Mouse (Mus musculus) macrophage (primary cell): Measurements from ENCODE around the gene Ipo13. TPM values are rescaled to one million over a fixed set of nuclear protein-coding genes. Genes with fewer than 3 reads are reported as not detected.

Source experiments
- H3K27ac ChIP-seq: fragments of 350-480 bp; formaldehyde crosslinking; 2 replicates; pipeline ENCODE4 v1.9.0; 2021
- H3K36me3 ChIP-seq: fragments of 350-480 bp; formaldehyde crosslinking; 2 replicates; pipeline ENCODE4 v1.9.0; 2021; ENCODE audit errors: inconsistent target
- H3K4me3 ChIP-seq: fragments of 350-480 bp; formaldehyde crosslinking; 2 replicates; pipeline ENCODE4 v1.9.0; 2021; ENCODE audit errors: inconsistent target
- H3K79me2 ChIP-seq: fragments of 350-480 bp; formaldehyde crosslinking; 2 replicates; pipeline ENCODE4 v1.9.0; 2021; ENCODE audit errors: inconsistent target
- WGBS: methylation state at CpG from one replicate; pipeline ENCODE4 v1.1.7; 2026; ENCODE audit warnings: inconsistent platforms; ENCODE audit not compliant: missing documents; 5-methylcytosine and 5-hydroxymethylcytosine counted together
- polyA plus RNA-seq: library from polyadenylated mRNA; stranded (reverse); fragments of 250-400 nt; gene quantifications from 3 replicates; pipeline ENCODE4 v1.2.4, GENCODE M21; 2018; ENCODE audit warnings: inconsistent platforms

The Ipo13 gene
- polyA plus RNA-seq, 1 experiment from 2014 or later: 17.2 TPM

DNA sequence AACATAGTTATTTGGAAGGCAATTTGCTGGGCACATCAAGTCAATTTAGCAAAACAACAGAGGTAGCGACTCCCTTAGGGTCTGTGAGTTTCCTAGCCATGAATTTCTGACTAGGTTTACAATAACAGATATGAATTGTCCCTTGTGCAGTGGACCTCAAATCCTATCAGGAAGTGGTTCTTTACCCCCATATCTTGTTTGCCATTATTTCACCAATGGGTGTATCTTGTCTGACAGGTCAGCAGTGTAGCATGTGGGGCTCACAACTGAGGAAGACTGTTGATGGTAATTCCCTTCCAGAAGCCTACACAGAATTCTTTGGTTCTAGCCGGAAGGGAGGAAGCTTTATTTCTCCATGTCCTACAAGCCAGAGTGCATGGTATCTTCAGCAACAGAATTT lies 6.6 kb upstream of the Ipo13 start:
- 100% methylated on average over 2 of the region's 2 CpGs for WGBS
- Histone ChIP-seq H3K79me2 (no peaks in the 10 kb centered on the region), H3K4me3 (no peak overlapping the region), H3K27ac (no peak overlapping the region), H3K36me3 (no peaks in the 10 kb centered on the region)

DNA sequence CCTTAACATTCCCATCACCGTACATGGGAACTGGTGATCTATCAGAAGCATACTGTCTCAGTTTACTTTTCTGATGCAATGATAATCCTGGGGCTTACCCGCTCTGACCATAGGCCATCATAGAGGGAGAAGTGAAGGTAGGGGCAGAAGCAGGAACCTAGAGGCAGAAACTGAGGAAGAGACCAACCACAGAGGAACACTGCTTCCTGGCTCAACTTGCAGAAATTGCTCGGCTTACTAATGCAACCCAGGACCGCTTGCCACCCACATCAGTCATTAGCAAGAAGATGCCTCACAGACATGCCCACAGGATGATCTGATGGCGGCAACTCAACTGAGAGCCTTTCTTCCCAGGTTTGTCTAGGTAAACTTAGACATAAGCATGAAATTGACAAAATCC lies 4.0 kb upstream of the Ipo13 start:
- peaks cover 10% of the 10 kb centered on the region for H3K79me2 ChIP-seq
- no peak overlapping the region for H3K4me3 ChIP-seq
- H3K27ac ChIP-seq: peak overlapping the region; percentile 5
- 10% methylated on average over 5 of the region's 5 CpGs for WGBS
- no peaks in the 10 kb centered on the region for H3K36me3 ChIP-seq

DNA sequence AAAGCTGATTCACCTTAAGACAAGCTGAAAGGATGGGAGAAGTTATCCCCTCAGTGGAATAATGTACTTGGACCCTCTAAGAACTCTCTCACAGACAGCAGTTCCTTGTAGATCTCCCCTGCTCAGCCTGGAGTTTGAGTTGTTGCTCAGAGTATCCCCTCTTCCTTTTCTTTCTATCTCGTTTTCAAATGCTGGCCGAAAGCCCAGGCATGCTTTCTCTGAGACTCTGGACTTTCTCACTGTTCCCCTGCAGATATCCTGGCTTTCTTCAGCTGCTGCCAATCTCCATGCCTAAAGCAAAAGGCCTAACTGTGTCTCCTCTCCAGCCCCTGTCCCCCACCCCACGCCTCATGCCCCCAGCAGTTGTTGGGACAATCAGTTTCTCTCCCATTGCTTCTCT lies 3.5 kb upstream of the Ipo13 start:
- peak overlapping the region; percentile 5 for H3K27ac ChIP-seq

DNA sequence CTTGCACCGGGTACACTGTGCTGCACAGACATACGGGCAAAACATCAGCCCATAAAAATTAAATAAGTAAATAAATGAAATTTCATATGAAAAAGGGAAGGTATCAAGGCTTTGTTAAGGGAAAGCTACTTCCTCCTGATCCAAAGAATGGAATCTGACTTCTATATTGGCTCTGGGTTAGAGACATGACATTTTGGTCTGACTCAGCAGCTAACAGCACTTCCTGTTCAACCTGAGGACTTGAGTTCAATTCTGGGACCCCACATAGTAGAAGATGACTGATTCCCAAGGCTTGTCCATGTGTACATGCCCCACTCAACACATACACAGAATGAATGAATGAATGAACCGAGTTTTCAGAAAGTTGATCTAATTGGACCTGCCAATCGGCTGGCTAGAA lies 3.0 kb upstream of the Ipo13 start:
- 95% methylated on average over 4 of the region's 4 CpGs for whole genome bisulfite sequencing
- no peaks in the 10 kb centered on the region for H3K36me3 ChIP-seq
- H3K4me3 ChIP-seq: no peak overlapping the region
- H3K27ac ChIP-seq: peak overlapping the region; percentile 80; the same call in 1 of the 2 replicates
- peaks cover 19% of the 10 kb centered on the region for H3K79me2 ChIP-seq

More for the DNA sequence above, 3.5 kb upstream of the Ipo13 start:
- Histone ChIP-seq H3K4me3 (no peak overlapping the region), H3K79me2 (peaks cover 15% of the 10 kb centered on the region), H3K36me3 (no peaks in the 10 kb centered on the region)
- 47% methylated on average over 3 of the region's 3 CpGs for WGBS

DNA sequence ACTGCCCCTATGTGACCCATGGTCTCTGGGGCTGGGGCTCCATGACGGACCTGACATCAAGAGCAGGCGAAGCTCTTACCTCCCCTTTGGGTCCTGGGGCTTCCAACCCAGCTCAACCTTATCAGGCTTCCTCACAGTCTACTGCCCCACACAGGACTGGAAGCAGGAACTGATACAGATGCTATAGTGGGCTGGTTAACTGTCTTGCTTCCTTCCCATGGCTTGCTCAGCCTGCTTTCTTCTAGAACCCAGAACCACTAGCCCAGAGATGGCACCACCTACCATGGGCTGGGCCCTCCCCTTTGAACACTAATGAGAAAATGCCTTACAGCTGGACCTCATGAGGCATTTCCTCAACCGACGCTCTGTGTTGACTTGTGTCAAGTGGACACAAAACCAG lies 2.6 kb upstream of the Ipo13 start:
- Histone ChIP-seq H3K36me3 (no peaks in the 10 kb centered on the region), H3K27ac (peak overlapping the region; percentile 80), H3K79me2 (peaks cover 23% of the 10 kb centered on the region), H3K4me3 (no peak overlapping the region)
- 93% methylated on average over 4 of the region's 4 CpGs for WGBS

DNA sequence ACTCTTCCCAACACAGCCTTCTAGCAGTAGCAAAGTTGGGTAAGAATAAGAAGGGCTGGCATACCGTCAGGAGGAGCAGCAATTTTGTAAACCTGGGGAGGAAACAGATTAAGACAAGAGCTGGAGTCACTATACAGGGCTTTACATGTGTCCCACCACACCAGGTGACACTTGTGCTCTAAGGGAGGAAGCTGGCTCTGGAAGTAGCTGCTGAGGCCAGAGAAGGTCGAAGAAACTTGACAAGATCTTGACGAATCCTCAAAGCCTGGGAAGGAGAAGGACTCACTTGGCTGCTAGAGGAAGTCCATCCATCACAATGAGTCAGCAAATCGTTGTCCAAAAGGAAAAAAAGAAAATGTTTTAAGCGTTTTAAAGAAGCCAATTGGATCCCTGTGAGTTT lies 1.6 kb upstream of the Ipo13 start:
- Histone ChIP-seq H3K4me3 (no peak overlapping the region; the same call in 1 of the 2 replicates), H3K36me3 (peaks cover 7% of the 10 kb centered on the region; the same call in 1 of the 2 replicates), H3K27ac (peak overlapping the region; percentile 80), H3K79me2 (peaks cover 33% of the 10 kb centered on the region)
- whole genome bisulfite sequencing: 27% methylated on average over 5 of the region's 5 CpGs

- peaks cover 41% of the 10 kb centered on the region for H3K79me2 ChIP-seq
- peaks cover 9% of the 10 kb centered on the region for H3K36me3 ChIP-seq
- peak overlapping the region; percentile 80 for H3K27ac ChIP-seq
- peak overlapping the region; percentile 97 for H3K4me3 ChIP-seq
- WGBS: 0% methylated on average over 19 of the region's 19 CpGs
Observed at GRCm38 (mm10) chr4:117915489-117916105, 798 bp upstream of the Ipo13 start.

- WGBS: 25% methylated on average over 8 of the region's 8 CpGs
- H3K4me3 ChIP-seq: peak overlapping the region; percentile 97
- H3K36me3 ChIP-seq: peaks cover 9% of the 10 kb centered on the region
- H3K79me2 ChIP-seq: peaks cover 48% of the 10 kb centered on the region
- H3K27ac ChIP-seq: peak overlapping the region; percentile 80; the same call in 1 of the 2 replicates
Observed at GRCm38 (mm10) chr4:117914031-117914430, 768 bp downstream of the Ipo13 start.

- WGBS: 83% methylated on average over 3 of the region's 3 CpGs
- H3K27ac ChIP-seq: no peak overlapping the region
- peaks cover 9% of the 10 kb centered on the region for H3K36me3 ChIP-seq
- H3K4me3 ChIP-seq: no peak overlapping the region
- H3K79me2 ChIP-seq: peaks cover 52% of the 10 kb centered on the region
Observed at GRCm38 (mm10) chr4:117913421-117913820, 1.4 kb downstream of the Ipo13 start.

- WGBS: 94% methylated on average over 7 of the region's 7 CpGs
- H3K4me3 ChIP-seq: no peak overlapping the region
- peaks cover 54% of the 10 kb centered on the region for H3K79me2 ChIP-seq
- H3K27ac ChIP-seq: no peak overlapping the region
- H3K36me3 ChIP-seq: peaks cover 9% of the 10 kb centered on the region
Observed at GRCm38 (mm10) chr4:117912685-117913273, 2.0 kb downstream of the Ipo13 start.

- no peak overlapping the region for H3K4me3 ChIP-seq
- no peak overlapping the region for H3K27ac ChIP-seq
- 95% methylated on average over 13 of the region's 13 CpGs for WGBS
- peaks cover 60% of the 10 kb centered on the region for H3K79me2 ChIP-seq
- H3K36me3 ChIP-seq: peaks cover 9% of the 10 kb centered on the region
Observed at GRCm38 (mm10) chr4:117912131-117912561, 2.7 kb downstream of the Ipo13 start.

DNA sequence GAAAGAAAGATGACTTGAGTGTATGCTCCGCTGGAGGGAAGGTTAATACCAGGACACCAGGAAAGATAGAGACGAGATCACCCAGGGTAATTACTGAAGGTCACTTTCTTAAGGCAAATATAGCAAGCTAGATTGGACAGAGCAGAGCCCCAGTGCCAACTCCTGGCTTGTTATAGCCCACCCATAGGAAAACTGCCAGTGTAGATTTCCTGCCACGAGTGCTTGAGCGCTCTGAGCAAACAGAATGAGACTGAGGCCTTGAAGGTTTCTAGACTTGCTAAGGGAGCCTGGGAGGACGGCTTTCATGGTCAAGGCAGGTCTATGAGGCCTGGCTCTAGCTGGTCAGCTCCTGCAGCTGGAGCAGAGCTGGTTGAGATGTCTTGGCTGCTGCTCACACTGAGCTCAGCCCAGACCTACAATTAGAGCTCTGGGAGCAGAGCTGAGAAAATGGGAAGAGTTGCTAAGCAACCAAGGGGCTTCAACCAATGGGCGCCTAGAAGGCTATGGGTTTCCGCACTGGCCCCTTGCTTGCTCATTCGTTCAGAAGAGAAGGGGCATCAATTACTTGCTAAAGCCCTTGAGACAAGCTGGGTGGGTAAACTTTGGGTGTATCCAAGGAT lies 5.9 kb downstream of the Ipo13 start:
- peaks cover 52% of the 10 kb centered on the region for H3K79me2 ChIP-seq
- H3K4me3 ChIP-seq: no peak overlapping the region
- no peak overlapping the region for H3K27ac ChIP-seq
- peaks cover 29% of the 10 kb centered on the region for H3K36me3 ChIP-seq
- 92% methylated on average over 8 of the region's 8 CpGs for WGBS

GRCm38 (mm10) chr4:117906196-117906595 lies 8.6 kb downstream of the Ipo13 start:
- Histone ChIP-seq H3K36me3 (peaks cover 48% of the 10 kb centered on the region), H3K27ac (no peak overlapping the region), H3K79me2 (peaks cover 24% of the 10 kb centered on the region; the same call in 1 of the 2 replicates), H3K4me3 (no peak overlapping the region)
- WGBS: 100% methylated on average over 3 of the region's 3 CpGs

DNA sequence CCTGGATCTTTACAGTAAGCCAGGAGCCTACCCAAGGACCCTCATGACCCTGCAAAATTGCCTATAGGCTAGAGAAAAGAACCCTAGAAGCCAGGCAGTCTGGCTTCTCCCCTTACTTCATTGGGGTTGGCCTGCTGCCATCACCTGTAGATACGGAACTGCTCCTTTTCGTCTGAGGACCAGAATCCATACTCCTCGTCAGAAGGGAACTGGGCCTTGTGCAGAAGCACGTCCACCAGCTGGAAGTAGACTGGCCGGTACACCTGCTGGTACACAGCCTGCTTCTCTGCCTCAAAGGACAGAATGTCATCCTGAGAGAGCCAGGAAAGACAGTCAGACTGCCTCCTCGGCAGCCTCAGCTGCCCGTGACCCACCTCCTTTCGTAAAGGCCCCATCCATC lies 10.0 kb downstream of the Ipo13 start:
- H3K79me2 ChIP-seq: peaks cover 18% of the 10 kb centered on the region; the same call in 1 of the 2 replicates
- H3K27ac ChIP-seq: no peak overlapping the region
- no peak overlapping the region for H3K4me3 ChIP-seq
- 96% methylated on average over 8 of the region's 8 CpGs for WGBS
- H3K36me3 ChIP-seq: peaks cover 62% of the 10 kb centered on the region

DNA sequence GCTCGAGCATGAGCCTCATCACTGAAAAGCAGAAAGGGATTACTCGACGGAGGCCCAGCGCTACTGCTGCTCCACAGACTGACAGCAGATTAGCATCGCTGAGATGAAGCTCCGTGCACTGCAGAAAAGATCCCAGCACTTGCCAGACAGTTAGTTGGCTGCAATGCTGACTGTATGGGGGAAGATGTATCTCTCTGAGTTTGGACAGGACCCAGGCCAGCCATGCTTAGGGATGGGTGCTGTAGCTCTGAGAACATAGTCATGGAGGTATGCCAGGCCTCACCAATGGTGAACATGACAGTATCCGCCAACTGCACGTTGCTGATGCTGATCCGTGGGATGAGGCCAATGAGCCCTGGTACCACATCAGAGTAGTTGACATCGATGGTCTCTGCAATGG lies 10.7 kb downstream of the Ipo13 start:
- H3K27ac ChIP-seq: no peak overlapping the region
- H3K4me3 ChIP-seq: no peak overlapping the region
- H3K79me2 ChIP-seq: peaks cover 12% of the 10 kb centered on the region; the same call in 1 of the 2 replicates
- WGBS: 95% methylated on average over 10 of the region's 10 CpGs
- H3K36me3 ChIP-seq: peaks cover 68% of the 10 kb centered on the region
